Mouse (Mus musculus) yolk sac, embryonic 10.5 days (tissue): ENCODE results near the gene Sar1b.
"Not testable (repeated sequence)": the region's sequence is repeated elsewhere in the genome, so short reads cannot be mapped to it uniquely, and the experiment has no call there.

Experiments used
- DNase-seq: peaks from one replicate; pipeline ENCODE4 v3.0.0-alpha.2; 2017; ENCODE audit warnings: low spot score

Gene Sar1b

GRCm38 (mm10) chr11:51763213-51763907 is at the start of gene Sar1b, which contains the start of gene Sec24a:
TSS of gene Sar1b (plus strand) at chr11:51763687.
TSS of gene Sec24a (minus strand) at chr11:51763634.
- peak; percentile 70 for DNase-seq

- DNase-seq, result no peak
Measured at GRCm38 (mm10) chr11:51721066-51721465, 42.4 kb upstream of the Sar1b start.

- DNase-seq, result no peak
Measured at GRCm38 (mm10) chr11:51732883-51733282, 30.6 kb upstream of the Sar1b start.

- DNase-seq, result not testable (repeated sequence)
Measured at GRCm38 (mm10) chr11:51734218-51734617, 29.3 kb upstream of the Sar1b start.

- DNase-seq, result no peak
Measured at GRCm38 (mm10) chr11:51738651-51739403, 24.7 kb upstream of the Sar1b start.

GRCm38 (mm10) chr11:51740701-51741100 is 22.8 kb upstream of the Sar1b start:
- no peak for DNase-seq

GRCm38 (mm10) chr11:51746096-51746495 is 17.4 kb upstream of the Sar1b start:
- DNase-seq, result peak; percentile 70

GRCm38 (mm10) chr11:51751623-51752225 is 11.8 kb upstream of the Sar1b start:
- DNase-seq, result not testable (repeated sequence)

GRCm38 (mm10) chr11:51755621-51756311 is 7.7 kb upstream of the Sar1b start:
- DNase-seq, result peak; percentile 69

- peak; percentile 93 for DNase-seq
Measured at GRCm38 (mm10) chr11:51756352-51756771, 7.1 kb upstream of the Sar1b start.

GRCm38 (mm10) chr11:51757023-51757422 is 6.5 kb upstream of the Sar1b start:
- no peak for DNase-seq

- DNase-seq, result peak; percentile 49
Measured at GRCm38 (mm10) chr11:51757625-51758024, 5.9 kb upstream of the Sar1b start.

GRCm38 (mm10) chr11:51758207-51758606 is 5.3 kb upstream of the Sar1b start:
- DNase-seq, result not testable (repeated sequence)

GRCm38 (mm10) chr11:51759251-51759650 is 4.2 kb upstream of the Sar1b start:
- no peak for DNase-seq

GRCm38 (mm10) chr11:51759941-51760657 is 3.4 kb upstream of the Sar1b start:
- no peak for DNase-seq

GRCm38 (mm10) chr11:51761241-51761640 is 2.2 kb upstream of the Sar1b start:
- no peak for DNase-seq

GRCm38 (mm10) chr11:51763955-51764354 is 468 bp downstream of the Sar1b start:
- no peak for DNase-seq

- DNase-seq, result no peak
Measured at GRCm38 (mm10) chr11:51764816-51765215, 1.3 kb downstream of the Sar1b start.

- peak; percentile 75 for DNase-seq
Measured at GRCm38 (mm10) chr11:51767579-51768220, 4.2 kb downstream of the Sar1b start.

GRCm38 (mm10) chr11:51768296-51768695 is 4.8 kb downstream of the Sar1b start:
- peak; percentile 69 for DNase-seq

- DNase-seq, result no peak
Measured at GRCm38 (mm10) chr11:51775507-51775906, 12.0 kb downstream of the Sar1b start.
